Mouse (Mus musculus): ENCODE results near the gene Tcf7. TPM values are rescaled to one million over a fixed set of nuclear protein-coding genes. Genes with fewer than 3 reads are reported as not detected.

The Tcf7 gene
- polyA plus RNA-seq, 1 experiment = 25.3 TPM

GRCm38 (mm10) chr11:52275774-52276555 is 6.8 kb downstream of the Tcf7 start:
- Histone ChIP-seq H3K36me3 (ENCODE audit: control insufficient read depth, insufficient read depth) (no peaks in the 10 kb centered on the region), H3ac (ENCODE audit: control insufficient read depth, insufficient read length, low read depth) (no peak overlapping the region), H3K79me3 (ENCODE audit: low read depth) (no peaks in the 10 kb centered on the region), H3K27me3 (ENCODE audit: control insufficient read depth, insufficient read depth, insufficient read length) (no peaks in the 10 kb centered on the region), H3K4me3 (ENCODE audit: insufficient read depth, poor library complexity, severe bottlenecking) (no peak overlapping the region), H3K79me2 (ENCODE audit: control insufficient read depth, insufficient read depth) (no peaks in the 10 kb centered on the region)
- no peak for TF ChIP-seq CTCF (IDR thresholded peaks at IDR 0.05; ENCODE audit: control insufficient read depth, insufficient read depth, insufficient read length)
- no peak for TF ChIP-seq MYOG (IDR thresholded peaks at IDR 0.05; ENCODE audit: control insufficient read depth, extremely low read depth, insufficient read length)
- TF ChIP-seq USF1 (IDR thresholded peaks at IDR 0.05; ENCODE audit: low read depth) = no peak
- TF ChIP-seq MYOD1 (IDR thresholded peaks at IDR 0.05; ENCODE audit: control insufficient read depth, insufficient read length, low read depth) = no peak
- no peak for TF ChIP-seq CEBPB (IDR thresholded peaks at IDR 0.05; ENCODE audit: low read depth)
- TF ChIP-seq FOSL1 (IDR thresholded peaks at IDR 0.05; ENCODE audit: insufficient read depth, low read length, poor library complexity, severe bottlenecking) = no peak
- no peak for TF ChIP-seq MAX (IDR thresholded peaks at IDR 0.05)

GRCm38 (mm10) chr11:52275366-52275765 is 7.4 kb downstream of the Tcf7 start:
- Histone ChIP-seq H3K36me3 (ENCODE audit: control insufficient read depth, insufficient read depth) (no peaks in the 10 kb centered on the region), H3K79me3 (ENCODE audit: low read depth) (no peaks in the 10 kb centered on the region), H3K4me3 (ENCODE audit: insufficient read depth, poor library complexity, severe bottlenecking) (no peak overlapping the region), H3K79me2 (ENCODE audit: control insufficient read depth, insufficient read depth) (no peaks in the 10 kb centered on the region), H3K27me3 (ENCODE audit: control insufficient read depth, insufficient read depth, insufficient read length) (no peaks in the 10 kb centered on the region), H3ac (ENCODE audit: control insufficient read depth, insufficient read length, low read depth) (no peak overlapping the region)
- TF ChIP-seq CTCF (IDR thresholded peaks at IDR 0.05; ENCODE audit: control insufficient read depth, insufficient read depth, insufficient read length) (no peak), USF1 (IDR thresholded peaks at IDR 0.05; ENCODE audit: low read depth) (no peak)

- peak; percentile 24 for TF ChIP-seq USF1 (IDR thresholded peaks at IDR 0.05; ENCODE audit: low read depth)
- no peak for TF ChIP-seq CEBPB (IDR thresholded peaks at IDR 0.05; ENCODE audit: low read depth)
- no peak overlapping the region for H3ac ChIP-seq (ENCODE audit: control insufficient read depth, insufficient read length, low read depth)
- H3K27me3 ChIP-seq (ENCODE audit: control insufficient read depth, insufficient read depth, insufficient read length) = no peaks in the 10 kb centered on the region
- no peaks in the 10 kb centered on the region for H3K36me3 ChIP-seq (ENCODE audit: control insufficient read depth, insufficient read depth)
- no peaks in the 10 kb centered on the region for H3K79me2 ChIP-seq (ENCODE audit: control insufficient read depth, insufficient read depth)
- H3K4me3 ChIP-seq (ENCODE audit: insufficient read depth, poor library complexity, severe bottlenecking) = no peak overlapping the region
- H3K79me3 ChIP-seq (ENCODE audit: low read depth) = no peaks in the 10 kb centered on the region
Measured at GRCm38 (mm10) chr11:52274456-52275112, 8.2 kb downstream of the Tcf7 start.

- no peaks in the 10 kb centered on the region for H3K79me2 ChIP-seq (ENCODE audit: control insufficient read depth, insufficient read depth)
- TF ChIP-seq CEBPB (IDR thresholded peaks at IDR 0.05; ENCODE audit: low read depth) (no peak), FOSL1 (IDR thresholded peaks at IDR 0.05; ENCODE audit: insufficient read depth, low read length, poor library complexity, severe bottlenecking) (no peak), CTCF (IDR thresholded peaks at IDR 0.05; ENCODE audit: control insufficient read depth, insufficient read depth, insufficient read length) (no peak), MYOD1 (IDR thresholded peaks at IDR 0.05; ENCODE audit: control insufficient read depth, insufficient read length, low read depth) (no peak), USF1 (IDR thresholded peaks at IDR 0.05; ENCODE audit: low read depth) (no peak), MAX (IDR thresholded peaks at IDR 0.05) (no peak), MYOG (IDR thresholded peaks at IDR 0.05; ENCODE audit: control insufficient read depth, extremely low read depth, insufficient read length) (no peak)
- no peaks in the 10 kb centered on the region for H3K27me3 ChIP-seq (ENCODE audit: control insufficient read depth, insufficient read depth, insufficient read length)
- H3K4me3 ChIP-seq (ENCODE audit: insufficient read depth, poor library complexity, severe bottlenecking) = no peak overlapping the region
- no peak overlapping the region for H3ac ChIP-seq (ENCODE audit: control insufficient read depth, insufficient read length, low read depth)
- no peaks in the 10 kb centered on the region for H3K79me3 ChIP-seq (ENCODE audit: low read depth)
- no peaks in the 10 kb centered on the region for H3K36me3 ChIP-seq (ENCODE audit: control insufficient read depth, insufficient read depth)
Measured at GRCm38 (mm10) chr11:52273942-52274330, 8.9 kb downstream of the Tcf7 start.

- H3K79me3 ChIP-seq (ENCODE audit: low read depth) = no peaks in the 10 kb centered on the region
- H3K79me2 ChIP-seq (ENCODE audit: control insufficient read depth, insufficient read depth) = no peaks in the 10 kb centered on the region
- TF ChIP-seq CTCF (IDR thresholded peaks at IDR 0.05; ENCODE audit: control insufficient read depth, insufficient read depth, insufficient read length) (no peak), MYOD1 (IDR thresholded peaks at IDR 0.05; ENCODE audit: control insufficient read depth, insufficient read length, low read depth) (no peak), FOSL1 (IDR thresholded peaks at IDR 0.05; ENCODE audit: insufficient read depth, low read length, poor library complexity, severe bottlenecking) (no peak), MYOG (IDR thresholded peaks at IDR 0.05; ENCODE audit: control insufficient read depth, extremely low read depth, insufficient read length) (no peak)
- no peak overlapping the region for H3K4me3 ChIP-seq (ENCODE audit: insufficient read depth, poor library complexity, severe bottlenecking)
- H3ac ChIP-seq (ENCODE audit: control insufficient read depth, insufficient read length, low read depth) = no peak overlapping the region
- H3K36me3 ChIP-seq (ENCODE audit: control insufficient read depth, insufficient read depth) = no peaks in the 10 kb centered on the region
- no peaks in the 10 kb centered on the region for H3K27me3 ChIP-seq (ENCODE audit: control insufficient read depth, insufficient read depth, insufficient read length)
Measured at GRCm38 (mm10) chr11:52273183-52273941, 9.5 kb downstream of the Tcf7 start.
